Mouse (Mus musculus): ENCODE results near the gene Slc12a4.
"Not testable (repeated sequence)": the region's sequence is repeated elsewhere in the genome, so short reads cannot be mapped to it uniquely, and the experiment has no call there.

Gene Slc12a4

DNA sequence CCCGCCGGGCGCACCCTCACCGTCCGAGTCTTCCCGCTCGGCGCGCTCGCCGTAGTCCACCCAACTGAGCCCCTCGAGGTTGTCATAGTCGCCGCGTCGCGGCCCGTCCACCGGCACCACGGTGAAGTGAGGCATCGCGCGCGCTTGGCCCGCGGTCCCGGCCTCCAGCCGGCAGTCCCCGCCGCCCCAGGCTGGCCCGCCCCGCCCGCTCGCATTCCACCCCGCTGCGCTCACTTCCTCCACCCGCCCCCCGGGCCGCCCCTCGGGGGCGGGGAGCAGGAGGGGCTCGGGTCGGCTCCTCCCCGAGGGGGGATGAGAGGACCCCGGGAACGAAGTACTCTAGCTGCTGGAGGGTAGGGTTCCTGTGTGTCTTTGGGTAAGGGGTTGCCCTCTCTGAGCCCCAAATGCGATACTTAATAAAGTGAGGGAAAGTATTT lies at the start of gene Slc12a4:
Gene Slc12a4 (minus strand): TSS at position 193 of the 437 bp plus-strand sequence.
- no peak for DNase-seq

DNA sequence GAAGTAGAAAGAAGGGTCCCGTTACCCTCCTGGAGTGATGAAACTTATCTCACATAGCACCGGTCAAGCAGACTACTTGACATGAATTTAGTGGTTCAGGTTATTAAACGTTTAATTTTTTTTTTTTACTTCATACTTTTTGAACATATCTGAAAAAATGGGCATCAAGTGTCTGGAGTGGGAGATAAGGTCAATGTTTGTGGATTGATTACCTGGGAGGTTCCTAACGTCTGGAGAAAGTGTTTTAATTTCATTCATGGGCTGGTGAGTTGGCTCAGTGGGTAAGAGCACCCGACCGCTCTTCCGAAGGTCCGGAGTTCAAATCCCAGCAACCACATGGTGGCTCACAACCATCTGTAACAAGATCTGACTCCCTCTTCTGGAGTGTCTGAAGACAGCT lies 46.3 kb upstream of the Slc12a4 start:
- DNase-seq = not testable (repeated sequence)

DNA sequence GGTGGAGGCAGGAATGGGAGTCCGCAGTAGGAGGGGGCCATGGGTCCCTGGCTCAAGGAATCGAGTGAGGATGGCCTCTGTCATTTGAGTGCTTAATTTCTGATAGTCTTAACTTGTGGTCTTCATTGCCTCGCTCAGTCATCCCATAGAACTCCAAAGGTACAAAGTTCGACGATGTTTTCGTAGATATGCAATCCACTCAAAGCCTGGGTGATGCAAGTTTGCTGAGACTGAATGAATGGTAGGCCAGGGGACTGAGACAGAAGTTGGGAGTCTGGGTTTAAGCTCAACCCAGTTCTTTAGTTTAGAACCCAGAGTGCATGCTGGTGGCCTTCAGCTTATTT lies 45.7 kb upstream of the Slc12a4 start, which contains the start of gene Ddx28:
Gene Ddx28 (minus strand): TSS at position 240 of the 344 bp plus-strand sequence.
- no peak for DNase-seq

DNA sequence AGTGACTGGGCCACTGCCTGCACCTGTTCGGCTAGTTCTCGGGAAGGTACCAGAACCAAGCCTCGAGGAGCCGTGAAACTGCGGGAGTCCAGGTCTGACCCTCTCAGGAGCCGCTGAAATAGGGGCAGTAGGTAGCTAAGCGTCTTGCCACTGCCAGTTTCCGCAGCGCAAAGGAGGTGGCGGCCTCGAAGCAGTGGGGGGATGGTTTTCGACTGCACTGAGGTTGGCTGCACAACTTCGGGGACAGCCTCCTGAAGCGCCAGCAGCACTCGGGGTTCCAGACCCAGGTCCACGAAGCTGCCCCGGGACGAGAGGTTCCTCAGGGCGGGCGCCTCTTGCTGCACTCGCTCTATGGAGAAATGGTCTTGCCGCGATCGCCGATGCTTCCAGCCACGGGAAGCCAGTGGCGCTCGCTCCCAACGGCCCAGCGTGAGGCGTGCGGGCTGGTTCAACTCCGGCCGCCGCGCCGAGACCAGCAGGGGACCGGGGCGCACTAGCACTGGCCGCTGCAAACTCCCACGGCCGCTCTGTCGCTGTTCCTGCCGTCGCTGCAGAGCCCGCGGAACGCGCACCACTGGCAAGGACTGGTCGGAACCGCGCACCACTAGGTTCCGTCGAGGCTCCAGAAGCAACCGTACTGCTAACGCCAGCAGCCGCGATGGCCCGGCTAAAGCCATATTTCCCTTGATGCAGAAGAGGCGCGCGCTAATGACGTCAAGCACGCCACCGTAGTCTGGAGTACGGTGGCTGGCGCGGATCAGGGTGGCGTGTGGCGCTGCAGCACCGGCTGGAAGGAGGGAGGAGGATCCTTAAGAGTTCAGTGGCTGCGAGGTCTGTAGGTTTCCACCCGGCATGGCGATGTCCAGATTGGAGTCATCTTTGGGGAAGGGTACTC lies 45.1 kb upstream of the Slc12a4 start:
- DNase-seq = peak; percentile 90

DNA sequence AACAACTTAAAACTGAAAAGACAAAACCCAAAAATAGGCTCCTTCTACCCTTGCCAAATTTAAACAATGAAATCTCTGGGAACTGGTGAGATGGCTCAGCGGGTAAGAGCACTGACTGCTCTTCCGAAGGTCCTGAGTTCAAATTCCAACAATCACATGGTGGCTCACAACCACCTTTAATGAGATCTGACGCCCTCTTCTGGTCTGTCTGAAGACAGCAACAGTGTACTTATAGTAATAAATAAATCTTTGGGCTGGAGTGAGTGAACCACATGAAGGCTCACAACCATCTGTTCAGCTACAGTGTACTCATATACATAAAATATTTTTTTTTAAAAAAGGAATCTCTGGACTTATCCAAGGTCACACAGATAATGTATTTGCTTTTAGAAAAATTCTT lies 42.0 kb upstream of the Slc12a4 start:
- DNase-seq = not testable (repeated sequence)

DNA sequence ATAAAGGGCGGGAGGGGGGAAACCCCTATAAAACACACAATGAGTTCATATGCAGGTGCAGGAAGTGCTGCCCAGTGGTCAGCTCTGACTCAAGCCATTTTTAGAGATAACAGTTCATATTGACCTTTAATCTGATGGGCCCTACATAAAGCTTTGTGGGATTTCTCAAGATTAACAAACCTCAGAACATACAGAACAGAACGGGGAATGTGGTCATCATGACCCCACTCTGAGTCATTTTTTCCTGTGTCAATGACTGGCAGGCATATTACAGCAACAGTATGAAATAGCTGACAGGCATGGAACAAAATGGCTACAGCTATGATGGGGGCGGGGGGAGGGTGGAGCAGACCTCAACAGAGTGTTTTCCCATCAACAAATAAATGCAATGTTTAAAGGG lies 41.2 kb upstream of the Slc12a4 start:
- no peak for DNase-seq

DNA sequence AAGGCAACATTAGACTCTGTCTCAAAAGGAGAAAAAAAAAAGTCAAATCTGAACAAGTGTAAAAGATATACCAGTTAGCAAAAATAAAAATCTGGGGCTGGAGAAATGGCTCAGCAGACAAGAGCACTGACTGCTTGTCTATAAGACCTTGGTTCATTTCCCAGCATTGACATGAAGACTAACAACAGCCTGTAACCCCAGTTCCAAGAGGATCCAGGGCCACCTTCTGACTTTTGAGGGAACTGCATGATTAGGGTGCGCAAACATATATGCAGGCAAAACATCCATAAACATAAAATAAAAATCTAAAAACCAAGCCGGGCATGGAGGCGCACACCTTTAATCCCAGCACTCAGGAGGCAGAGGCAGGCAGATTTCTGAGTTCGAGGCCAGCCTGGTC lies 40.5 kb upstream of the Slc12a4 start:
- DNase-seq = no peak

DNA sequence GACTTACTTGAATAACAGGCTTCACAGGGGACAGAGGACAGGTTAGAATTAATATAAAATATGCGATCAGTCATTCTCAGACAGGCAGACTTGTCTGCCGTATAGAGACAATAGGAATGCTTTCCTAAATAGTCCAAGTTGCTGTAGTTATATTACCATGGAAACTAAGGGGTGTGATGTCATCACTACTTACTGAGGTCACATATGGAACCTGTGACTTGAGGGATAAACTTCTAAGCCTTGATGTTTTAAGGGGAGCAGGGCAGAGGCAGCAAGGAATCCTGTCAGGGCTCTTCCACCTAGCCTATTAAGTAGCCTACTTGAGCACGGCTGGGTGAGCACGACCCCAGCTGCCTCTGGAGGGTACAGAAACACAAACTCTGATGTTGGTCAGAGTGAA lies 40.0 kb upstream of the Slc12a4 start, which contains the start of gene Dpep2nb:
Gene Dpep2nb (minus strand): TSS at position 101 of the 400 bp plus-strand sequence.
- no peak for DNase-seq

DNA sequence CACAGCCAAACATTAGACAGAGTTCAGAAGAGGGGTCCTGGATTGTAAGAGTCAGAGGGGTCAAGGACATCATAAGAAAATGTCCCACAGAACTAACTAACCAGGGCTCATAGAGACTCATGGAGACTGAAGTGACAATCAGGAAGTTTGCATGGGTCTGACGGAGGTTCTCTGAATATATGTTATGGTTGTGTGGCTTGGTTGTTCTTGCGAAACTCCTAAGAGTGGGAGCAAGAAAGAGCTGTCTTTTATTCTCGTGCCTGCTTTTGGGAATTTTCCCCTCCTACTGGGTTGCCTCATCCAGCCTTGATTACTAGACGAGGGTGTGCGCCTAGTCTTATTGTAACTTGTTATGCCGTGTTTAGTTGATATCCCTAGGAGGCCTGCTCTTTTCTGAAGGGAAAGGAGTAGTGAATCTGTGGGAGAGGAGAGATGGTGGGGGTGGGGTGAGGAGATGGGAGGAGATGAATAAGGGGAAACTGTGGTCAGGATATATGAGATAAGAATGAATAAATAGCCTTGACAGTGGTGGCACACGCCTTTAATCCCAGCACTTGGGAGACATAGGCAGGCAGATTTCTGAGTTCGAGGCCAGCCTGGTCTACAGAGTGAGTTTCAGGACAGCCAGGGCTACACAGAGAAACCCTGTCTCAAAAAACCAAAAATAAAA lies 38.8 kb upstream of the Slc12a4 start:
- DNase-seq = no peak

DNA sequence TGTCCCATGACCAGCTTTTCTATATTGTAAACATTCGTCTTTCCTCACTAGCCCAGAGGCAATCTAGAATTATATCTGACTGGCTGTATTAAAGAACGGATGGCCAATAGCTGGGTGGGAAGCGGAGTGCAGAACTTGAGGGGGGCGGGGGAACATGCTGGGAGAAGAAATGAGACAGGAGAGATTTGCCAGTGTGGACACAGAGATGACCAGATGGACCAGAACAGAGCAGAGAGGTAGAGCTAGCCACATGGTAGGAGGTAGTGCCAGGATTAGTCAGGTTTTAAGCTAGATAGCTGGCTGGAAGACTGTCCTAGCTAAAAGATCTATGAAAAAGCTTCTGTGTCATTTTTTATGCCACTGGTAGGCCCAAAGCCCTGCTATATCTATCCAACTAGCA lies 36.0 kb upstream of the Slc12a4 start:
- peak; percentile 74 for DNase-seq

DNA sequence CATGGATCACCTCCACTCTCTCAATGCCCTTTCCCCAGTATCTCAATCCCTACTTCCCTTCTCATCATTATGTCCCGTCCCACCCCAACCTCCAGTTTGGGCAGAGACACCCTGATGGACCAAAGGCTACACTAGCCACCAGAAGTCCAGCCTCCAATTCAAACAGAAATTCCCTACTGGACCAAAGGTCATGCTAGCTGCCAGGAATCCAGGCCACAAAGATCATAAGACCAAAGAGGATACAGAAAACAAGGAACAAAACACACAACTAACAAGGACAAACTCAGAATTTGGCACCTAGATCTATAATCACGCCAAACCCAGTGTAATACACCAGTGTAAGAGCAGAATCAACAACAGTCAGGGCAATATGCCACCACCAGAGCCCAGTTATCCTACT lies 33.1 kb upstream of the Slc12a4 start:
- no peak for DNase-seq

DNA sequence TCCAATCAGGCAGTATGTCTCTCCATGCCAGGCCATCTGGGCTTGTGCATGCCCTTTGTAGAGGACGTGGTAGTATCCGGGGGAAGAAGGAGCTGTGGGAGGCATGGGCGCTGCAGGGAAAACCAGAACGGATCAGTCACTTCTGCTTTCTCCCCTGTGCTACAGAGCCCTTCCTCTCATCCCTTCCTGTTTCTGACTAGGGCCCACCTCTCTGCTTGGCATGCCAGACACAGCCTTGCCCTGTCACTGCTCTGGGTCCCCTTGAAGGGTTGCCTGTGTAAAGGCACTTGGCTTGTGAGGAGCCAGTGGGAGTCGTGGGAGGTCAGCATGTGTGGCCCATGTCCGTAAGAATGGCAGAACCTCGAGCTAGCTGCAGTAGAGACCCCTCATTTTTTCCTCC lies 30.5 kb upstream of the Slc12a4 start:
- DNase-seq = no peak

DNA sequence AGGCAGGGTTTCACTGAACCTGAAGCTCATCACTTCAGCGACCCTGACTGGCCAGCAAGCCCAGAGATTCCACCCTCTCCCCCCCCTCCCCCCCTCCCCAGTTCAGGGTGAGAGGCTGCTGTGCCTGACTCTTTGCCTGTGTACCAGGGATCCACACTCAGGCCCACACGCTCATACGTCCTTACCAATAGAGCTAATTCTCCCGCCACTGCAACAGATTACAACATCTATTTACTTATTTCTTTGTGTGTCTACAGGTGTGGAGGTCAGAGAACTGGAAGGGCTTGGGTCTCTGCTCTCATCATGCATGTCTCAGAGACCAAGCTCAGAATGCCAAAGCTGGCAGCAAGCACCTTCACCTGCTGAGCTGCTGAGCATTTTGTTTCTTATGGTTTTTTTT lies 27.3 kb upstream of the Slc12a4 start:
- DNase-seq = no peak

DNA sequence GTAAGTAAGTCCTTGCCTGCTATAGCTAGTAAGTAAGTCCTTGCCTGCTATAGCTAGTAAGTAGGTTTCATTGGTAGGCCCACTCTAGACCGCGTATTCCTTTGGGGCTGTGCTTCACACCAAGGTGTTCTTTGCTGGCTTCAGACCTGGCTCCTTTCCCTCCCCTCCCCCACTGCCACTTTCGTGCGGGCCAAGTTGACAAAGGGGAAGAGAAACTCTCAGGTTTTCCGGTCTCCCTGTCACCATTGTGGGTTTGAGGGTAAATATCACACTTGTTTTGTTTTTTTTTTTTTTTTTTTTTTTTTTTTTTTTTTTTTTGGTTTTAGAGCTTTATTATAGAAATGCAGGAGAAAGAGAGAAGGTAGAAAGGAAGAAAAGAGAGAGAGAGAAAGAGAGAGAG lies 26.6 kb upstream of the Slc12a4 start:
- no peak for DNase-seq

DNA sequence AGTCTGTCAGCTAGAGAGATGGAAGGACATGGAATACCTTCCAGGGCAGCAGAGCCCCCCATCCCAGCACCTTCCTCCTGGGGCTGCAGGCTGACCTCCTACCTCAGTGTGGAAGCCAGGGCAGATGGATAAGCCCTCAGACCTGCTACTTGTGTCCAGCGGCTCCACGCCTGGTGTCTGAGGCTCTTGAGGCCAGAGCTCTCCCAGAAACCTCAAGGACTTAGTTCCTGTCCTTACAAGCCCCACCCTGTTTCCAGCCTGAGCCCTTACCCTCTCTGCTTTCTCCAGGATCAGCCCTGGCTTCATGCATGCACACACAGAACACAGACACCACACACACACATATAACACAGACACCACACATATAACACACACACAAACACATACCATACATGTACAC lies 25.6 kb upstream of the Slc12a4 start:
- DNase-seq = no peak

DNA sequence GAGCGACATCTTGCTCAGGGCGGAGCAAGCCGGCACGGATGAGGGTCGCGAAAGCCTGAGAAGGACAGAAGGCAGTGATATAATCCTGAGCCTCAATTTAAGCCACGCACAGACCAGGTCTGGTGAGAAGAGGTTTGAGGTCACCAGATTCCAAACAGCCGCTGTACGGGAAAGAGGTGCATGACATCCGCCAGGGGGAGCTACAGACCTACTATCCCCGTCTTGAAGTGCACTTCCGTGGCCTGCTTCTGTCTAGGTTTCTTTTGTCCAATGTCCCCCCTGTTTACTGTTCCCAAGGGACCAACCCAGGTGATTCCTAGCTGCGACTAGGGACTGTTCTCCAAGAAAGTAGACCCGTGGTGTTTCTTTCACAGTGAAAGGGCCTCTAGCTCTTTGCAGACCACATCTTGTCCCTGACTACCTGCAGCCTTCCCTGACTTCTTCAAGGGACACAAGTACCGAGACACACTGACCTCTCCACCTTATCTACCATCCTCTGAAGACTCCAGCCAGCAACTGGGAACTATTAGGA lies 25.0 kb upstream of the Slc12a4 start, which contains the start of gene Dus2:
Gene Dus2 (plus strand): TSS at position 482 of the 532 bp plus-strand sequence.
- peak; percentile 88 for DNase-seq

DNA sequence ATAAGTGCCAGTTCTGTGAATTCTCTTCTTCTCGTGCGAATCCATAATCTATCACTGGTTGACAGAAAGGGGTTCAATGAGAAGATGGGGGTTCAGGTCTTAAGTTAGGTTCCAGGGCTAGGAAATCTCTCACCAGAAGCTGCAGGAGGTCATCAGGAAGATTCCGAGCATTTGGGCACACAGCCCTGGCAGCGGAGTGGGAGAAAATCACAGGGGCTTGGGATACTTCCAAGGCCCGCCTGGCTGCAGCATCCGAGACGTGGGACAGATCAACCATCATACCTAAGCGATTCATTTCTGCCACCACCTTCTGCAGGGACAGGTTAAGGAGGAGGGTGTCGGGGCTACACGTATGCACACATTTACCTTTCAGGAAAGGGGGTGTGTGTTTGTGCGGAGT lies 22.6 kb upstream of the Slc12a4 start:
- no peak for DNase-seq

DNA sequence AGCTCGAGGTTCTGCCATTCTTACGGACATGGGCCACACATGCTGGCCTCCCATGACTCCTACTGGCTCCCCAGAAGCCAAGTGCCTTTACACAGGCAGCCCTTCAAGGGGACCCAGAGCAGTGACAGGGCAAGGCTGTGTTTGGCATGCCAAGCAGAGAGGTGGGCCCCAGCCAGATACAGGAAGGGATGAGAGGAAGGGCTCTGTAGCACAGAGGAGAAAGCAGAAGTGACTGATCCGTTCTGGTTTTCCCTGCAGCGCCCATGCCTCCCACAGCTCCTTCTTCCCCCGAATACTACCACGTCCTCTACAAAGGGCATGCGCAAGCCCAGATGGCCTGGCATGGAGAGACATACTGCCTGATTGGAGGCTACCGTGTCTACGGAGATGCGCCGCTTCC lies 17.5 kb upstream of the Slc12a4 start:
- not testable (repeated sequence) for DNase-seq

DNA sequence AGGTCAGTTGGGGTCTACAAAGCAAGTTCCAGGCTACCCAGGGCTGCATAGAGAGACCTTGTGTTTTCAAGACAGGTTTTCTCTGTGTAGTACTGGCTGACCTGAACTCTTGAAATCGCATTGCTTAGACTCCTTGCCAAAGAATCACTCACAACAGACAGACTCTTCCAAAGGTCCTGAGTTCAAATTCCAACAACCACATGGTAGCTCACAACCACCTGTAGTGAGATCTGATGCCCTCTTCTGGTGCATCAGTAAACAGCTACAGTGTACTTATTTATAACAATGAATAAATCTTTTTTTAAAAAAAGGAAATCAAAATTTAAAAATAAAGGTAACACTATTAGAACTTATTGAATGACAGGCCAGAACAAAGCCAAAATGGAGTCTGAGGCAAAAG lies 15.2 kb upstream of the Slc12a4 start:
- no peak for DNase-seq

DNA sequence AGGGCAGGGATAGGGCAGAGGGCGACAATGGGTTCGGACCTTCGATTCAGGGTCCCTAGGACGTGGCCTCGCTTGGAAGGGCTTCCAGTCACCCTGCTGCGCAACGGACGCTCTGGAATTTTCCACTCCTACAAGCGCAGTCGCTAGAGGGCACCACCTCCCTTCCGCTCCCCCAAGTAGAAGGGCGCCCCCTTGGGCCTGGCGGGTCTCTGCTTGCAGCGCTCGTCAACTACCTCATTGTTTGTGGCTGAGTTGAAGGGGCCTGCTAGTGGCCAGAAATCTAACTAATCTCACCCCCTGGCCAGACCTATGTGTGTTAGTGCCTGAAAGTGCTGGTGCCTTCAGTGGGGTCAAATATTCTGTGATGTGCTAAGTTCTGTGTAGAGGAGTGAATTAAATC lies 13.4 kb upstream of the Slc12a4 start, which contains the start of gene Dpep3:
Gene Dpep3 (minus strand): TSS at position 105 of the 400 bp plus-strand sequence.
- no peak for DNase-seq

DNA sequence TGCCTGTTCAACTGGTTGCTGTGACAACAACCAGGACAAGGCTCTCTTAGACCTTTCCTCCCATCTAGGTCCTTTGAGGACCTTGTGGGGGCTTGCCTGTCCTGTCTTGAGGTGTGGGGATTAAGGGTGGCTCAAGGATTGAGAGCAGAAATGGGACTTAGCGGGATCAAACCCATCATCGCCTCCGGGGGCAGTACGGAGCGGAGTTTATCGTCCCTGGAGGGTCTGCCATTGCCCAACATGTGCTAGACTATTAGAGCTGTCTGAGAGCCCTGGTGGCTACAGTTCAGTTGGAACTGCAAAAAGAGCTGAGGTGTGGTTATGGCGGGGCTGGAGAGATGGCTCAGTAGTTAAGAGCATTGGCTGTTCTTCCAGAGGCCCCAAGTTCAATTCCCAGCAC lies 9.5 kb upstream of the Slc12a4 start:
- DNase-seq = no peak

DNA sequence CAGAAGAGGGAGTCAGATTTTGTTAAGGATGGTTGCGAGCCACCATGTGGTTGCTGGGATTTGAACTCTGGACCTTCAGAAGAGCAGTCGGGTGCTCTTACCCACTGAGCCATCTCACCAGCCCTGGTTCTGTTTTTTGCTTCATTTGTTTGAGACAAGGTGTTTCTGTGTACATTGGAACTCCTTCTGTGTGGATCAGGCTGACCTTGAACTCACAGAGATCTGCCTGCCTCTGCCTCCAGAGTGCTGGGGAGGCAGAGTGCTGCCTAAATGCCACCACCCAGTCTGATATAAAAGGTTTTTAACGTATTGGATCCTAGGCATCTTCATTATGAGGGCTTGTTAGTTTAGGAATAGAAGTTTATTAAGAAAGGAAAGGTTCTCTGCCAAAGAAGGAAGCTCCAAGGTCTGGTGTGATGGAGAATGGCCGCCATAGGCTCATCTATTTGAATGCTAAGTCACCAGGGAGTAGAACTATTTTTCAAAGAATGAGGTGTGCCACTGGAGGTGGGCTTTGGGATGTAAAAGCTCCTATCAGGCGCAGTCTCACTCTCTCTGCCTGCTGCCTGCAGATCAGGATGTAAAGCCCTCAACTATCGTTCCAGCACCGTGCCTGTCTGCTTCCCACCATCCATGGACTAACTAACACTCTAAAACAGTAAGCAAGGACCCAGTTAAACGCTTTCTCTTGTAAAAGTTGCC lies 5.3 kb upstream of the Slc12a4 start:
- no peak for DNase-seq

DNA sequence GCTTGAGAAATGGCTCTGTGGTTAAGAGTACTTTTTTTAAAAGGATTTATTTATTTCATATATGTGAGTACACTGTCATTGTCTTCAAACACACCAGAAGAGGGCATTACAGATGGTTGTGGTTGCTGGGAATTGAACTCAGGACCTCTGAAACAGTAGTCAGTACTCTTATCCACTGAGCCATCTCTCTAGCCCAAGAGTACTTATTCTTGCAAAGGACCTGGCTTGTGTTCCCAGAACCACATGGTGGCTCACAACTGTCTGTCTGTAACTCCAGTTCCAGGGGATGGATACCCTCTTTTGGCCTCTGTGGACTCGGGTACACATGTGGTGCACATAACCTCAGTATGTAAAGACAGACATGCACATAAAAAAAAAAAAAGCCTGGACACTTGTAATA lies 3.5 kb upstream of the Slc12a4 start:
- DNase-seq = no peak

All from cerebellum, adult 8-10 months (tissue).